Mouse (Mus musculus): ENCODE results near the gene Sdc4.

GRCm38 (mm10) chr2:164424406-164424805 lies 19.3 kb downstream of the Sdc4 start:
- no peak for TF ChIP-seq POLR2A (IDR thresholded peaks at IDR 0.05; ENCODE audit: borderline replicate concordance, extremely low read depth, low read depth, low read length)
- no peak for TF ChIP-seq CTCF (IDR thresholded peaks at IDR 0.05; ENCODE audit: insufficient read depth, low read length)
